16 mouse cellular contexts compared by ENCODE assay signal in the genomic region with DNA sequence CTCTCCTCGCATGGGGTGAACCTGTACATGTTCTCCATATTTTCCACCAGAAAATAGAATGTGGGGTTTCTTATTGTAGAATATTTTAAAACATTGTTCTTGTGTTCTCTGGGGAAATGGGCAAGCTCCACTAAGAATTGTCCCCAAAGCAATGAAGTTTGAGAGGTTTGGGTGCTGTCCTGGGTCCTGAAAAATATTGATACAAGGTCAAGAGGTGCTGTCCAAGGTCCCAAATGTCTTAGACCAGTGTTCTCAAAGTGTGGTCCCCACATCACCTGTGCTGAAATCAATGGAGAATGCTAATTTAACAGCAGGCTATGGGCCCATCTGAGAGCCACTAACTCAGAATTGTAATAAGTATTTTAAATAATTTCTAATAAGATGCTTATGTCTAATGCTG.
DNase-seq lines count a peak whose midpoint lies in the region; ATAC-seq and TF ChIP-seq lines count a peak whose summit lies in the region.
"Had no signal": no experiment of that assay in that cellular context is flagged by ENCODE, and none has a peak within 500 bp of the region (broad histone marks: within the 10 kb centered on the region; RNA-seq: fewer than 3 reads in every experiment).

No protein-coding gene starts in this region.

- DNase-seq in lung, postnatal 0 days (ENCODE audit: low spot score), result peak; percentile 32
- DNase-seq in lung, adult 2 months, result no peak
- peak; percentile 13 for DNase-seq in WW6 (ENCODE audit: low read depth, low spot score)
- DNase-seq in embryonic facial prominence, embryonic 10.5 days (ENCODE audit: low spot score), result peak; percentile 37
- DNase-seq in forebrain, embryonic 11.5 days (ENCODE audit: low spot score), result no peak
- no peak for DNase-seq in left cerebral cortex, postnatal 14 days (ENCODE audit: low spot score in 2 of 2)
- DNase-seq in right cerebral cortex, adult 2 months (ENCODE audit: low spot score in 2 of 2), result no peak
- DNase-seq: gastrocnemius, postnatal 36 days; kidney, adult 11 months; left cerebral cortex, postnatal 4 days; right cerebral cortex, postnatal 25 days had no signal

- H3ac ChIP-seq in myocyte (ENCODE audit: control insufficient read depth, insufficient read length), result no peak overlapping the region

- H3K36me3 ChIP-seq in lung, postnatal 0 days (ENCODE audit: insufficient read depth, low read length), result no peaks in the 10 kb centered on the region
- no peaks in the 10 kb centered on the region for H3K36me3 ChIP-seq in embryonic facial prominence, embryonic 10.5 days (replicated peaks)
- H3K36me3 ChIP-seq in myocyte (ENCODE audit: control insufficient read depth, insufficient read depth), result no peaks in the 10 kb centered on the region
- H3K36me3 ChIP-seq in forebrain, embryonic 11.5 days (ENCODE audit: control insufficient read depth, insufficient read depth, low read length), result no peaks in the 10 kb centered on the region
- H3K36me3 ChIP-seq: midbrain, embryonic 15.5 days; neural tube, embryonic 13.5 days had no signal

- H3K4me2 ChIP-seq in lung, postnatal 0 days (replicated peaks; ENCODE audit: low read depth, low read length), result no peak overlapping the region
- H3K4me2 ChIP-seq in myocyte (ENCODE audit: low read depth), result no peak overlapping the region
- H3K4me2 ChIP-seq in forebrain, embryonic 11.5 days (ENCODE audit: low read depth, low read length, severe bottlenecking), result no peak overlapping the region
- H3K4me2 ChIP-seq: forebrain, embryonic 13.5 days; midbrain, embryonic 15.5 days; neural tube, embryonic 13.5 days had no signal

- no peaks in the 10 kb centered on the region for H3K9me3 ChIP-seq in lung, postnatal 0 days (ENCODE audit: low read length)
- H3K9me3 ChIP-seq in embryonic facial prominence, embryonic 10.5 days, result no peaks in the 10 kb centered on the region
- no peaks in the 10 kb centered on the region for H3K9me3 ChIP-seq in forebrain, embryonic 11.5 days (ENCODE audit: control insufficient read depth, low read length)
- H3K9me3 ChIP-seq: forebrain, embryonic 13.5 days; midbrain, embryonic 15.5 days; neural tube, embryonic 13.5 days had no signal

- no peak for TF ChIP-seq CTCF in lung, postnatal 0 days (IDR thresholded peaks at IDR 0.05)
- TF ChIP-seq CTCF in lung, adult 2 months (IDR thresholded peaks at IDR 0.05; ENCODE audit: insufficient read depth, low read length), result no peak

- no peak for TF ChIP-seq POLR2A in lung, adult 2 months (IDR thresholded peaks at IDR 0.05; ENCODE audit: borderline replicate concordance, extremely low read depth, low read depth, low read length)
- no peak for TF ChIP-seq POLR2A in myocyte (IDR thresholded peaks at IDR 0.05; ENCODE audit: insufficient read length, low read depth)

- intact Hi-C loops in left cerebral cortex, postnatal 14 days (cut with DNase I), result no loop called here

- TF ChIP-seq EP300 in lung, postnatal 0 days (IDR thresholded peaks at IDR 0.05), result no peak

- H3K4me3 ChIP-seq in lung, postnatal 0 days (ENCODE audit: low read depth, low read length), result no peak overlapping the region
- no peak overlapping the region for H3K4me3 ChIP-seq in lung, adult 2 months (replicated peaks; ENCODE audit: extremely low read depth, low read depth, low read length)
- no peak overlapping the region for H3K4me3 ChIP-seq in embryonic facial prominence, embryonic 10.5 days
- H3K4me3 ChIP-seq in myocyte, result no peak overlapping the region
- H3K4me3 ChIP-seq in forebrain, embryonic 11.5 days (ENCODE audit: low read depth, low read length), result no peak overlapping the region
- H3K4me3 ChIP-seq: forebrain, embryonic 13.5 days; midbrain, embryonic 15.5 days; neural tube, embryonic 13.5 days had no signal

- H3K27ac ChIP-seq in lung, postnatal 0 days (ENCODE audit: low read length), result no peak overlapping the region
- no peak overlapping the region for H3K27ac ChIP-seq in embryonic facial prominence, embryonic 10.5 days (replicated peaks)
- H3K27ac ChIP-seq in forebrain, embryonic 11.5 days (ENCODE audit: low read depth, low read length), result no peak overlapping the region
- H3K27ac ChIP-seq: forebrain, embryonic 13.5 days; midbrain, embryonic 15.5 days; neural tube, embryonic 13.5 days had no signal

- WGBS in lung, postnatal 0 days, result 86% methylated on average over 1 of the region's 1 CpGs
- 82% methylated on average over 1 of the region's 1 CpGs for WGBS in lung, adult 2 months
- WGBS in embryonic facial prominence, embryonic 10.5 days, result 89% methylated on average over 1 of the region's 1 CpGs
- WGBS in forebrain, embryonic 11.5 days, result 92% methylated on average over 1 of the region's 1 CpGs

- H3K27me3 ChIP-seq in lung, postnatal 0 days (replicated peaks; ENCODE audit: insufficient read depth, low read length), result 0 out of 2 replicates have a peak, but pooled peaks cover 3% of the 10 kb centered on the region
- H3K27me3 ChIP-seq in embryonic facial prominence, embryonic 10.5 days (replicated peaks; ENCODE audit: low read depth, poor library complexity, severe bottlenecking), result no peaks in the 10 kb centered on the region
- H3K27me3 ChIP-seq in myocyte (ENCODE audit: control insufficient read depth, insufficient read depth, insufficient read length), result peaks cover 7% of the 10 kb centered on the region
- H3K27me3 ChIP-seq in forebrain, embryonic 11.5 days (ENCODE audit: control insufficient read depth, insufficient read depth, low read length), result no peaks in the 10 kb centered on the region
- H3K27me3 ChIP-seq: midbrain, embryonic 15.5 days; neural tube, embryonic 13.5 days had no signal

- no peaks in the 10 kb centered on the region for H3K4me1 ChIP-seq in lung, postnatal 0 days (ENCODE audit: insufficient read depth, low read depth, low read length)
- H3K4me1 ChIP-seq in lung, adult 2 months (ENCODE audit: control insufficient read depth, insufficient read depth, low read length), result no peaks in the 10 kb centered on the region
- H3K4me1 ChIP-seq in embryonic facial prominence, embryonic 10.5 days, result no peaks in the 10 kb centered on the region
- H3K4me1 ChIP-seq in forebrain, embryonic 11.5 days (replicated peaks; ENCODE audit: control insufficient read depth, insufficient read depth, low read length), result no peaks in the 10 kb centered on the region
- H3K4me1 ChIP-seq: forebrain, embryonic 13.5 days; midbrain, embryonic 15.5 days; neural tube, embryonic 13.5 days had no signal

- H3K9ac ChIP-seq in lung, postnatal 0 days (replicated peaks; ENCODE audit: low read depth), result no peak overlapping the region
- H3K9ac ChIP-seq in forebrain, embryonic 11.5 days (ENCODE audit: low read length), result no peak overlapping the region
- H3K9ac ChIP-seq: forebrain, embryonic 13.5 days; midbrain, embryonic 15.5 days; neural tube, embryonic 13.5 days had no signal

- H3K79me2 ChIP-seq in myocyte (ENCODE audit: control insufficient read depth, insufficient read depth), result no peaks in the 10 kb centered on the region

- no peak for ATAC-seq in lung, postnatal 0 days
- ATAC-seq in forebrain, embryonic 11.5 days (replicated peaks; ENCODE audit: low FRiP score), result no peak
- ATAC-seq: activated CD4-positive, CD25-positive, alpha-beta regulatory T cell, adult 4 months; forebrain, embryonic 13.5 days; midbrain, embryonic 15.5 days had no signal

TF ChIP-seq in myocyte, 11 proteins besides CTCF, POLR2A, EP300 and RAD21:
- peak; percentile 71 for TF ChIP-seq REST (IDR thresholded peaks at IDR 0.05; ENCODE audit: insufficient read depth, insufficient read length)
- TF ChIP-seq MAX (IDR thresholded peaks at IDR 0.05; ENCODE audit: low read depth), result peak; percentile 81
- no peak for TF ChIP-seq CEBPB (IDR thresholded peaks at IDR 0.05; ENCODE audit: insufficient read depth, poor library complexity, severe bottlenecking)
- no peak for TF ChIP-seq TCF12 (IDR thresholded peaks at IDR 0.05; ENCODE audit: insufficient read depth, poor library complexity, severe bottlenecking)
TF ChIP-seq in myocyte: peak in this region for 2.

Comparison
In these comparisons a context has a peak if more than half of its experiments do, and no peak if none do; other contexts are left out.
1. DNase-seq: peak in lung, postnatal 0 days (single experiment), WW6 (single experiment) and embryonic facial prominence, embryonic 10.5 days (single experiment); none in lung, adult 2 months (single experiment), forebrain, embryonic 11.5 days (single experiment), left cerebral cortex, postnatal 14 days (0 of 2) and right cerebral cortex, adult 2 months (0 of 2).